Mouse (Mus musculus): ENCODE data around the gene Plekhg3.
A peak's percentile ranks its signal among the peaks of the same experiment; 100 is the strongest.

Plekhg3 gene

DNA sequence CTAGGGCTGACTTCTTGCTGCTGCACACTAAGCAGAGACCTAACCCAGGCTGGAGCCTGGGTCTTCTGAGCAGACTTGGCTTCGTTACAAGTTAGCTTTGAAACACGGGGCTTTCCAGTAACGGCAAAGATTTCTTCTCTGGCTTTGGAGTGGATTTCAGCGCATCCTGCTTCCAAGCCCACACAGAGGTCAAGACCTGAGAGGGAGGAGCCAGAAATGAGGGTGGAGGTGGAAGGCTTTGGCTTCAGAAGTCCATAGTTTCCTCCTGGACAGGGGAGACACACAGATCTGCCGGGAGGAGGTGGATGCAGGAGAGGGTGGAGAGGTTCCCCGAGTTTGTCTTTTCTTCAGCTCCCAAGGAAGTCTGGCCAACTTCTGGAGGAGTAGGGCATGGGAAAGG lies 58.8 kb downstream of the Plekhg3 start:
- DNase-seq: no peak

DNA sequence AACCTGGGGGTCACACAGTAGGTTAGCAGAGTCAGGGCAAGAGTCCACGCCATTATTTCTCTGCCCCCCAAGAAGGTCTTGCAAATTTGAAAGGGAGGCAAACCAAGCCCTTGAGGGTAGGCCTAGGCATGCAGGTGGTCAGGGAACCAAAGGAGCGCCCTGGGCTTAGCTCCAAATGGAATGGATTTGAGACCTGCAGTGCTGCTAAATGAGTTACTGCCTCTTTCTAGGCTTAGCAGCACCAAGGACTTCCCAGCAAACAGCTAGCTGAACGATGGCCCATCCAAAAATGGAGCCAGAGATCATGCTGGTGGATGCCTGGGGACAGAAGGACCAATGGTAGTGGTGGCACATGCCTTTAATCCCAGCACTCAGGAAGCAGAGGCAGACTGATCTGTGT lies 60.3 kb downstream of the Plekhg3 start:
- no peak for DNase-seq

DNA sequence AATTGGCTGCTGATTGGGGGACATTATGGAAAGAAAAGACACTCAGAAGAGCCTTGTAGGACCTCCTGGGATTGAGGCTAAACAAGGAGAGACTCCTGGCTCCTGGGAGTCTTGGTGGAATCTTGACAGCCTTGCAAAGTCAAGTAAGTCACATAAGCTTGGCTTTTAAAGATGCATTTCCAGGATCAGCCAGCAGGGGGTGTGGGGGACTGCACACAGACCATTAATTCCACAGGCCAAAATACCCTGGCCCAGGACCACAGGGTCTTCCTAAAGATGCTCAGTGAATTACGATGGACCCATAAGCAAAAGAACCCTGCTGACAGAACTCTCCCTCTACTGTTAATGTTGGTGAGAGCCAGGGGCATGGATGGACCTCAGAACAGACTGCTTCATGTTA lies 61.5 kb downstream of the Plekhg3 start:
- DNase-seq: peak; percentile 69

DNA sequence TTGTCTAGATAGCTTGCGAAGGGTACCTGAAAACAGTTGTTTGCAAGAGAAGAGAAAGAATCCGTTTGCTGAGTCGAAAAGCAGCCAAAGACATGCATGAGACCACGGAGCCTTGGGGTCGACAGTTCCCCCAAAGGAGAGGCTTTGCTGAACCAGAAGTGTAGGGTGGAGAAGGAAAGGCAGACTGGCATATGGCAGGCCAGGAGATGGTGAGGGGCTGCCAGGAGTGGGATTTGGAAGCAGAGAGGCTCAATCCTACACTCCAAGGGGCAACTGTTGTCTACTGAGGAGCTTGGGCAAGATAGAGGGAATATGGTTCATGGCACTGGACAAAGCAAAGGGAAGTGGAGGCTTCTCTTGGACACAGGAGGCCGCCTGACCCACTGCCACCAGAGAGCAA lies 62.6 kb downstream of the Plekhg3 start:
- no peak for DNase-seq

GRCm38 (mm10) chr12:76593839-76594322 lies 63.2 kb downstream of the Plekhg3 start:
- DNase-seq: peak; percentile 25

DNA sequence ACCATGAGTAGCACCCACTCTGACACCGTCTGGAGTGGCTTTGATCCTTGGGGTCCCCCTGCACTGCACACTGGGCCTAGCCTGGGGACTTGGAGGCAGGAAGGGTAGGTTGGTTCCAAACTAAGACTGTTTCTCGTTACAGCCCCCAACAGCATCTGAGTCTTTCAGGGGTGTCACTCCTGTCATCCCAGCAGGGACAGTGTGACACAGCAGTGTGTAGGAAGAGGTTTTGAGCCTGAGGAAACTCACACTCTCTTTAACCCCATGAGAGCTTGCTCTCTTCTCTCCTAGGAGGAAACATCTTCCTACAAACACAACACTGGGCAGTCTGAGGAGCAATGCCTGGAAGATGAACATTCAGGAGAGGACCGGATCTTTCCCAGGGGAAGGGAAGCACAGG lies 63.9 kb downstream of the Plekhg3 start:
- DNase-seq: no peak

- no peak for DNase-seq
These were observed 65.1 kb downstream of the Plekhg3 start for GRCm38 (mm10) chr12:76595830-76596229.

DNA sequence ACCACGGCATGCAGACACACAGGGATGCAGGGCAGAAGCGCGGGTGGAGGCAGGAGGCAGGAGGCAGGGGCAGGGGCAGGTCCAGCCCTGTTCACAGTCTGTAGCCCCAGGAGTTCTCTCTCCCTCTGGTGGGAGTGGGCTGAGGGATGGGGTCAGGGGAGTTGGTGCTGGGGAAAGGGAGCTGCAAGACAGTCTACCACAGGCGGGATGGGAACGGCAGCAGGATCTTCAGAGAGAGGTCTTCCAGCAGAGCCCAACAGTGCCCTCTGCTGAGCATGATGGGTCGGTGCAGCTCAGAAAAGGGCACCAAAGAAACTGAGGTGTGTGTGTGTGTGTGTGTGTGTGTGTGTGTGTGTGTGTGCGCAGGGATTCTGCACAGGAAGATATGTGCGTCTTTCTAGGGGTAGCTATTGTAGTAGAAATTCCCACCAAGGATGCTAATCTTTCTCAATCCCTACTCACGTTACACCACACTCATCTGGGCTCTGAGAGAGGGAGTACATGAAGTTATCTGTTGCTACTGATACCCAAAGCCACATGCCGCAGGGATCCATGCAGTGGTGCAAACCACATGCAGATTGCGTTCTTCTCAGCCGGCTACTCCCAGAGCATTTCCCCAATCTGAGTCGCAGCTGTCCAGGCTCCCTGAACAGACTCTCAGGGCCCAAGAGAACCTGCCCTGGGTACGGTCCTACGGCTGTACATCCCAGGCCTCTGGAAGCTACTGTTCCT lies 65.8 kb downstream of the Plekhg3 start:
- DNase-seq: peak; percentile 79

- no peak for DNase-seq
These were observed 66.9 kb downstream of the Plekhg3 start for GRCm38 (mm10) chr12:76597577-76598100.

DNA sequence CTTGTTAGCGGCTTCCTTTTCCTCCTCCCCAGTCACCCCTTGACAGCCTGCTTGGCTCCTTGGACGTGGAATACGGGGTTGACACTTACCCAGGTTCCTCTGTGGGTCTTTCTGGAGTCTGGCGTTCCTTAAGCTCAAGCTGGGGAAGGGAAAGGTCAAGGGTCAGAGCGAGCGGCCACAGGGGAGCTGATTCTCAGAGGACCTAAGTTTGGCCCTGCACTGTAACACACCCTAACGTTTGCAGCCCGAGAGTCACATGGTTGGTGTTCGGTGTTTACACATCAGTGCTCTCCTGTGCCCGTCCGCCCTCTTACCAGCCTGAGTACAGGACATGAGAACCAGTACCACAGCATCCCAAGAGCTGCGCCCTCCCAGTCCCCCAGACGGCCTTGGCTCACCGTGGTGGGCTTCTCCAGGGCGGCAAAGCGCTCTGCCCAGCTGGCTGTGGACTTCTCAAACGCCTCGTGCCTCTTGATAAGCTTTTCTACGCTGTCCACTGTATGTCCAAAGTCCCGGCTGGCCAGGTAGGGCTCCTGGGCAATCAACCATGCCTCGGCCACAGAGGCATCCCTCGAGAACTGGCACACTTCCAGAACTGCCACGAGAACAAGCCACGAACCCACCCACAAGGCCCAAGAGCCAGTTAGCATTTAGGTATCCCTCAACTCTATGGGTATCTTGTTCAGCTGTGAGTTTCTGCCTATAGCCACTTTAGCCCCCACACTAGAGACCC lies 67.7 kb downstream of the Plekhg3 start:
- DNase-seq: no peak

- DNase-seq: no peak
These were observed 73.1 kb downstream of the Plekhg3 start for GRCm38 (mm10) chr12:76603779-76604178.

GRCm38 (mm10) chr12:76604546-76604945 lies 73.9 kb downstream of the Plekhg3 start:
- no peak for DNase-seq

- DNase-seq: no peak
These were observed 75.1 kb downstream of the Plekhg3 start for GRCm38 (mm10) chr12:76605837-76606236.

DNA sequence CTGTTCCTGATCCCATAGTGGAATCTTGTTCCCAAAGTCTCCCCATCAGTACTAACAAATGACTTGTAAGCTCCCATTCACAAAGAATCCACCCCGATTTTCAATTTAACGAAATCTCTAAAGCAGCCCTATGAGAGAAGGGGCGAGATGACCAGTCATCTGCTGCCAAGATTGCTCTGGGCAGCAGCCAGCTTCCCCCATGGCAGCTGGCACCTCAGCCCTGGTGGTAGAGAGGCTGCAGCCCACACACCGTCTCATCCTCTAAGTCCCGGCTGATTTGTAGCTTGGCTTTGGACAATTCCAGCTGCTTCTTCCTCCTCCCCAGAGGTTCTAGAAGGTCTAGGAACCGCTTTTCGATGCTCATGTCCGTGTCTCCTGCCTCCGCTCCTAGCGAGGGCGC lies 77.5 kb downstream of the Plekhg3 start:
- no peak for DNase-seq

DNA sequence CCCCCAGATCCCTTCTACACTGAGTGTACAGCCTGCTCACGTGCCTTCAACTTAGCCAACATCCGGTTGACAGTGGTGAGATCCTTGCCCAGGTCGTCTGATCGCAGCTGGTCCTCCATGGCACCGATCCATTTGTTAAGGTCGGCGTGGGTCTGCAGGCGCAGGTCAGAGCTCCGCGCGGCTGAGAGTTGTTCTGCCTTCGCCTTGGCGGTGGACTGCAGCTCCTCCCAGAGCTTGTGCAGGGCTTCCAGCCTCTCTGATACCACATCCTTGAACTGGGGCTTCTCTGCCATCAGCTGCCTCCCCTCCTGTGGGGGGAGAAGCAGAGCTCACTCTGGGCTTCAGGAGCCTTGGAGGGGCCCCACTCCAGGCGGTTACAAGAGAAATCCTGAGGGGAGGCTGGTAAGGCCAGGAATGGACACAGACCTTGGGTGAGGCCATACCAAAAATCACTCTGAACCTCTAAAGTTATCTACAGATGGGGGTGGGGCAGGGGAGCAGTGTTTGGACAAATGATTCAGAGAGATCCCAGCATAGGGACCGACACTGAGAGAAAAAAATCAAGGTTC lies 78.4 kb downstream of the Plekhg3 start:
- DNase-seq: no peak

DNA sequence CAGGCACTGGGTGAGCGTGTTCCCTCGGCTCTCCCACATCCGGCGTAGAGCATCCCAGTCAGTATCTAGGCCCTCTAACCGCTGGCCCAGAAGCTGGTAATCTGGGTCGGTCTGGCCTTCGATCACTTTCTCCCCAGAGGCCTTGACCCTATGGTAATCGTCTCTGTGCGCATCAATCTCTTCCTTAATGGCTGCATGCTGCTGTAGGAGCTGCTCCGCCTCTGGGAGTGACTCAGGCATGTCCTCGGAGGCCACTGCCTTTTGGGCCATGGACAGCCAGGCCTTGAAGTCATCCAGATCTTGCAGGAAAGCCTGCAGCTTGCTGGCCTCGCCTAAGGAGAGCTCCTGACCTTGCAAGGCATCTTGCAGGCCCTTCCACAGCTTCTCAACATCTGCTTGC lies 81.9 kb downstream of the Plekhg3 start:
- no peak for DNase-seq

DNA sequence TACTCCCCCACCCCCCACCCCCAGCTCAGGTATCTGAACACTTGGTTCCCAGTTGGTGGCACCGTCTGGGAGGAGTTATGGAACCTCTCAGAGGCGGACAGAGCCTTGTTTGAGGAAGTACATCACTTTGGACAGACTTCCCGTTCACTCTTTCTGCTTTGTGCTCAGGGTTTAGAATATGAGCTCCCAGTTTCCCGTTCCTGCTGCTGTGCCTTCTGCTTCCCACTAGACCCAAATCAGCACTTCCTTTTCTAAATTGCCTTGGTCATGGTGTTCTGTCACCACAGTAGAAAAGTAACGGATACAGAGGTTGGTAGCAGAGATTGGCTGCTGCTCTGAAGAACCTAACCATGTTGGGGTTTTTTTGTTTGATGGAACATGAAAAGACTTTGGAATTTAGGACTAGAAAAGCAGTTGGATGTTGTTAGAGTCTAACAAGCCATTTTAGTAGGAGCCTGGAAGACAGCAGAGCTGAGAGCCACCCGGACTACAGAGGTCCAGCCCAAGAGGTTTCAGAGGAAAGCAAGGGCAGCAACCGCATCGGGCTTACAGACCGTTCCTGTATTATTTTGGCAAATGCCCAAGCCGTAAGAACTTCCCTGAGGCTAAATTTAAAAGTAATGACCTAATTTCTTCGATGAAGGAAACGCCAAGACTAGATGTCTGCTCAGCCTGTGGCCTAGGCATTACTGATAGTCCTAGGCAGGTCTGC lies 84.3 kb downstream of the Plekhg3 start:
- DNase-seq: no peak

DNA sequence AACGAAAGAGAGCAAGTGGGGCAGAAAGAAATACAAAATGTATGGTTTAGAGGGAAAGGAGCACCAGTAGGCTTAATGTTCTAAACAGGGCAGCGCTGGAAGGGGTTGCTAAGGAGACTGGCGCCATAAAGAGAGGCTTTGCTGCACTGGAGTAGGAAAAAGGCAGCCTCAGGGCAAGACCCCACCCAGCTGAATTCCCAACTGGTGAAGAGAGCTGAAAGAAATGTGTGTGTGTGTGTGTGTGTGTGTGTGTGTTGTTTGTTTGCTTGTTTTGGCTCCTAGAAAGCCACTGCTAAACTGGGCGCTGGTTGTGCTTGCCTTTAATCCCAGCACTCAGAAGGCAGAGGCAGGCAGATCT lies 84.9 kb downstream of the Plekhg3 start:
- no peak for DNase-seq

DNA sequence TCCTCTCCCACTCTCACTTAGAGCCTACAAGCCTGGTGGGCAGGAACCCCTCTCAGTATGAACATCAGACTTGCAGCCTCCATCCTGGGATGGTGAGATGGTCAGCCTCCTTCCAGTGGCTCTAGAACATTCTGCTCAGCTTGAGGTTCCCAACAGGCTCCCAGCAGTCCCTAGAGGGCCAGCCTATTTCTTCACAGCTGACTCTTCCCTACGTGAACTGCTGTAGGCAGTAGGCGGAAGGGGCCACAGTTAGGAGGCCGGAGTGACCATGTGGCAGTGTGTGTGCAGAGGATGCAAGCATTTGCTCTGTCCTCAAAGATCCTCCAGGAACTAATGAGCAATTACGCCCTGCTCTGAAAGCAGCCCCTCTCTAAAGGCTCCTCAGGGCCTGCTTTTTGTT lies 87.5 kb downstream of the Plekhg3 start:
- no peak for DNase-seq

DNA sequence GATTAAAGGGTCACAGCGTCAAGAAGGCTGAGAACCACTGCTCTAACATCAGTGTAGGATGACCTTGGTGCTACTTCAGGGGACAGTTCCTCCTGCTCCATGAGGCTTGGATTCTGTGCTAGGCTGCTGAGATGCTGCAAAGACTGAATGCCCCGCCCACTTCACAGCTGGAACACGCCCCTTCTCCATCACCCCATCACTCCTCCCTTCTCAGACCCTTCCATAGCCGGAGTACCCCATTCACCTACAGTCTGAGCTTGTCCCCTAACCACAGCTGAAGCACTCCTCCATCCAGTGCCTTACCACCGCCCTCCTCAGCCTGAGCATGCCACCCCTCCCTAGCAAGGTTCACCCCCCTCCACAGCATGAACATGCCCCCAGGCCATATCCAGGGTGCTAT lies 89.2 kb downstream of the Plekhg3 start:
- no peak for DNase-seq

DNA sequence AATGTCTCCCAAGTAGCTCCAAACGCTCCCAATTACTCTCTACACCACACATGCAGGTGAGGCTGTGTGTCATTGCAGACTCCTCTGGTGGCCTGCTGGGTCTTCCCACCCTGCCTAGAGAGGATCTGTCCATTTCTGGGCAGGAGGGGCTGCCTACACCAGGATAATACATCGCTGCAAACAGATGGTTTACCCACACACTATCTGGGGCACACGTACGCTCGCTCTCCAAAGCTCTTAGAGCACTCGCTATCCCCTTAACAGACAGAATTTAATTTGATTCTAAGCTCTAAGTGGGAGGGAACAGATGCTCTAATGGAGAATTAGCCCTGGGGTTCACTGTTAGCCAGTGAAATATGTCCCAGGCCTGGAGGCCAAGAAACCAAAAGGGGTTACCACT lies 92.7 kb downstream of the Plekhg3 start:
- DNase-seq: no peak
